Mouse (Mus musculus) urinary bladder, postnatal 36 days (tissue): ENCODE measurements at regions not wholly inside any gene's neighbourhood (a gene's known extent, or its start where the extent isn't known, plus 50 kb on each side); places are given as distances from the start of the nearest gene placed in this dataset.
A peak's percentile ranks its signal among the peaks of the same experiment; 100 is the strongest.

ENCODE experiments used
- DNase-seq, 2 experiments: peaks; one replicate each; pipeline ENCODE4 v3.0.0; 2022; ENCODE audit warnings: low spot score in 2 of 2, mixed read lengths in 1 of 2

DNA sequence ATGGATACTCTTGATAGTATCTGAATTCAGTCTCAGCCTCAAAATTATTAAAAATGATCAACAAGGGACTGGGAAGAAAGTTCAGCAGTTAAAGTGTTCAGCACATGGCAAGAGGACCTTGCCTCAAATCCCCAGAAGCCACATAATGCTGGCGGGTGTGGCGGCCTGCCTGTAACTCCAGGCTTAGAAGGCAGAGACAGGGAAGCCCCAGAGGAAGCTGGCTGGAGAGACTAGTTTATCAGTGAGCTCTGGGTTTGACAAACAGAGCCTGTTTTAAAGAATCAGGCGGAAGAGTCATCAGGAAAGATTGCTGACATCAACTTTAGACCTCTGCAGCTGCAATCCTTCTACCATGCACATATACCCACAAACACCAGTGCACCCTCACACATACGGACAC lies 52.1 kb upstream of the Fyn start:
- peak in 1 of 2 experiments; percentile 13 for DNase-seq

DNA sequence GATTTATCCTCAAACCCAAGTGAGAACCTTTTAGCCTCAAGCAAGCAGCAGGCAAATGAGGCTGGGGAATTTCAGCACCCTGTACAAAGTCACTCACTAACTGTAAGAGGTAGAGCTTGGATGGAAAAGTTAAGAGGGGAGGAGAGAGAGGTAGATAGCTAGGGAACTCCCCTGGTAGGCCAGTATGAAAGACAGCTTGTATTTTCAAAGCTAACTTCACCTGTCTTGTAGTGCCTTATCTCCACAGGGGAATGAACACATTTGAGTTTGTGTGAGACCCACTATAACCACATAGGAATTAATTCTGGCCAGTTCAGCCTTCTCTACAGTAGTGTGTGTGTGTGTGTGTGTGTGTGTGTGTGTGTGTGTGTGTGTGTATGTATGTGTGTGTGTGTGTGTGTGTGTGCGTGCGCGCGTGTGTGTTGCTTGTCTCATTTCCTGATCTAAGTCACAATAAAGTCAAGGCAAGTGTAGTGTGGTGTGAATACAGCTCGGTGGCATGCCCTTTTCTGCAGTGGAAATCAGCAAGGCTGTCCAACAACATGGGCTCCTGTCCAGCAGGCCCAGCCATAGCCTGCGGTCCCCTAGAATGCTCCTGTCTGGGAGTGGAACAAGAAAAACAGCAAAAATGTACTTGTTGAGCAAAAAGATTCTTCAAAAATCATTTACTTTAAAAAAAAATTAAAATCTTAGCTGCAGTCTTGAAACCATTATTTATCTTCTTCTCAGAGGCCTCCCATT lies 53.1 kb upstream of the Fyn start:
- DNase-seq: no peak

DNA sequence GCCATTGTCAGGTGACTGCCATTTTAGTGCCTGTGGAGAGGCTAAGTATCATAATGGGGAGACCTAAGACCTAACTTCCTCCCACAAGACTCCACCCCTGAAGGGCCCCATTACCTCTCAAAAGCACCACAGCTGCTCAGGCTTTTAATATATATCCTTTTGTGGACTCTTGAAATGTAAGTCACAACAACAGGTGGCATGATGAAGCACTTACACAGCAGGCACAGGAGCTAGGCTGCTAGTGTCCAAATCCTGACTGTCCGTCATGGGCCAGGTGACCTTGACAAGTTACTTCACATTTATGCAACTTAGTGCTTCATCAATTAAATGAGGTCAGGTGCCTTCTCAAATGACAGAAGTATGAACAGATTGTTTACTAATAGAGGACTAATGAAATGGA lies 57.2 kb upstream of the Fyn start:
- DNase-seq: no peak

DNA sequence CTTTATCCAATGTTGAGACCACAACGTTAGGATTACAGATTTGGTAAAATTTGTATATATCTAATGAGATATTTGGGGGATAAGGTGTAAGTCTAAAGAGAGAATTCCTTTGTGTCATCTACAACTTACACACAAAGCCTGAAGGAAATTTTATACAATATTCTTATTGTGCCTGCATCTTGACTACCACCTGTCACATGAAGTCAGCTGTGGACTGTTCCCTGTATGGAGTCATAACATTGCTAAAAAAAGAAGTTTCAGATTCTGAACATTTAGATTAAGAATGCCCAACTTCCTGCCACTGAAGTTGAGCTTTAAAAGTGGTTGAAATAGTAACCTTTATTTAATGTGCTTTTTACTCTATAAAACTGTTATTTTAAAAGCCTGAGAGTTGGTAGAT lies 60.1 kb upstream of the Fyn start:
- DNase-seq: no peak

DNA sequence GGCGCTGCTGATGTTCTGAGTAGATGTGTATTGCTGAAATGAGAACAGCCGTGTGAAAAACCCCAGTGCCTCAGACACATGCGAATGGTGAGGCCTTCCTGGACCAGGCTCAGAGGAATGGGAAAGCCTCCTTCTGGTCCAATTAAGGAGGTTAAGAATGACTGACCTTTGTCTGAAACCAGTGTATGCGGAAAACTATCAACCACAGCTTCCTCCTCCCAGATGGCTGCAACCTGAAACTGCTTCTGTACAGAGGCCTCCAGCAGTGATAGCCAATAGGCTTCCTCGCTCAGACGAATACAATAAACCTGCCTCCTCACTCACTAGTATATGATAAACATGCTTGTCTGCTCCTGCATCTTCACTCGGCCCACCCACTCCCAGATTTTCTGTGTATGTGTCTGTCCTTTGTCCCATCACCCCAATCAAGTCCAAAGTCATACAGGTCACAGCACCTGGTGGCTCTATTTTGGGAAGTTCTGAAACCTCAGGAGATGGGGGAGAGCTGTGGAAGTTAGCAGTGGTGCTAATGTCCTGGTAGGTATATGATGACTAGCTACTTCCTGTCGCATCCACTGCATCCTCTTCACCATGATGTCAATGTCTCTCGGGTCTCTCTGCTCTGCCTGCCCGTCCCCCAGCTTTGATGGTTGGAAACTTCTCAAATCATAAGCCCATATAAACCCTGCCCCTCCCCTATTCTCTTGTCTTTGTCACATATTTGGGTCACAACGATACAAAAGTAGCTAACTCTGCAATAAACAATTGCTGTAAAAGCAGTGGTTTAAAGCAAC lies 75.8 kb upstream of the Fyn start:
- DNase-seq: no peak

DNA sequence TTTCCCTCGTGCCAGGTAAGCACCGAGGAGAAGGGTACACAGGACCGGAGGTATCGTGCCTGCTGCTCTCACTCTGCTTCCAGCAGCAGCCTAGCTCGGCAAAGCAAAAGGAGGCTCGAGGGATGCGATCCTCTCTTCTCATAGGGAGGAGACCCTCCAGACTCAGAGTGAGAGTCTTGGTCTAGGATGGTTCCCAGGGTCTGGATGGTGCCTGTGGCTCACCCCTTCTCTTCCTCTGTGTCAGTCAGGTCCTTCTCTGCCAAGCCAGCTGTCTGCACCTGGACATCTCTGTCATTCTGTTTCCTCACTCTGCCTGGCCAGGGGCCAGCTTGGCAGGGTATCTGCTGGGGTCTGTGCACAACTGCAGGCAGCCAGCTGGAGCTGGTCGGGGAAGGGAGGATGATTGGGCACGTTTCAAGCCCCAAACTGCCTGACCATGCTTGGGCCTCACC lies 76.9 kb upstream of the Fyn start:
- DNase-seq: no peak

DNA sequence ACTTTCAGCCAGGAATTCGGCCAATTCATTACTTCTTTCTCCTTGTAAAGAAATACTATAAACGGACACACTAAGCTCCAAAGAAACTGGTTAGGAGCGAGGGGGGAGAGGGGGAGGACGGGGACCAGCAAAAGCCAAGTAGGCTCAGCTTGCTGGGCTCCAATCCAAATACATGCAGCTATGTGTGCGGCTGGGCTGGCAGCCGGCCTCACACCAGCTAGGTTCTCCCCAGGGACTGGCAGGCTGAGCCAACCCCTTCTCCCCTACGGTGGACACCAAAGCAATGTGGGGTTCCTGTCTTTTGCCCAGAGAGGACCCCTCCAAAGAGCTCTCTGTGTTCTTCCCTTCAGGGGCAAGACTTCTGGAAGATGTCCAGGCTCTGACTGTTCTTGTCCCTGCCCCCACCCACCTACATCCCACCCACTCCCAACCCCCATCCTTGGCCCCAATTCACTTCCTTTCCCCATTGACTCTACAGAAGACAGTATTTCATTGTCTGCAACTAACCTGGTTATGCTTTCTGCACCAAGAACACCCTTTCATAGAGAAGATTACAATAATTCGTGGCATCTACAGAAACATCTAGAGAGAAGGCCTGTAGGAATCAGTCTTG lies 77.4 kb upstream of the Fyn start:
- DNase-seq: peak; percentile 5 to 55

DNA sequence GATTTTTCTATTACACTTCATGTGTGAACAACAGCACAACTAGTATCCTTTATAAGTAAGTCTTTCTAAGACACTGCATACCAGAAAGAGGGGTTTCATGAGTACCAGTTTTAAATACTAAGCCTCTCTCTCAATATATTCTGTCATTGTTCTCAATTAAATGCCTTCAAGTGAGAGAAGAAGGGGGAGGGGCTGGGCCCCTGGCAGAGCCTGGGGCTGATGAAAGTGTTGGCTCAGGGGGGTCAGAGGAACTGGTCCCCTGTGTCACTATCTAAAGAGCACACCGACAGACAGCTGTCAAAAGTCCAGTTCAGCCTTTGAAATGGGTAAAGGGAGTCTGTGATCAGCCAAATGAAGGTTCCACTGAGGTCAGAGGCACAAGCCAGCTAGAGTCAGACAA lies 78.4 kb upstream of the Fyn start:
- DNase-seq: no peak

DNA sequence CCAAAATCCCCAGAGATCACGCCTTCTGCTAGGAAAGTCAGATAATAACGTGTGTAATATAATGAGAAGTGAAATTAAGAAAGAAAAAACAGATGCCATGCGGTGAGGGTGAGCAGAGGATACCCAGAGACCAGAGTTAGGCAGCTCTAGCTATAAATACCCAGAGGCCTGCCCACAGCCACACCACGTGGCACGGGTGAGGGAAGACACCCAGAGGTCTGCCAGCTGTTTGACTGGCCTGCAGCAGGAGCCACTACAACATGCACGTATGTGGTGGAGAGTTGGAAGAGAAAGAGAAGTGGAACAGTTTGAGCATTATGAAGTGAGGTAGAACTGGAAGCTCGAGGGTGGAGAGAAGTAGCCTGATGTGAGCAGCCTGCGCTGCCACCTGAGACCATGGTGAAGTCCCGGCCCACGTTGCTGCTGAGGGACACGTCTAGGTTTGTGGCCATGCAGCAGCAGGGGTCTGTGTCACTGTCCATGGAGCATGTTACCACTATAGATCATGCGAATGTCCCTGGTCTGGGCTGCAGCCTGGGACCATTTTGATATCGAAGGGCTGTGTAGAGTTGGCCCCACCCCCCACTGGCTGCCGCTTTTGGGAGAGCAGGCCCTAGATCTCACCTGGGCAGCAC lies 88.2 kb upstream of the Fyn start:
- DNase-seq: no peak

DNA sequence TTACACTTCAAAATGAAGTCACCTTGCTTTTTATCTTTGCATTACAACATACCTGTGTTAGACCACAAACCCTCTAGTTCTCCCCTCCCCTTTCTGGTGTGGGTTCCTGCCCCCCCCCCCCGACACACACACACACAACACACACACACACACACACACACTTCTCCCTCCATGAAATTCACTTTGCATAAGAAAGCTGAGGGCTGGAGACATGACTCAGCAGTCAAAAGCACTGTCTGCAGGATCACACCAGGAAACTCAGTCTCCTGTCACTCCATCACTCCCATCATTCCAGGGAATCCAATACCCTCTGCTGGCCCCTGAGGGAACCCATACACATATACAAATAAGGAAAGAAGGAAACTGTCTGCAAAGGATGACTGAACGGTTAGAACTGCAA lies 94.5 kb upstream of the Fyn start:
- DNase-seq: no peak

DNA sequence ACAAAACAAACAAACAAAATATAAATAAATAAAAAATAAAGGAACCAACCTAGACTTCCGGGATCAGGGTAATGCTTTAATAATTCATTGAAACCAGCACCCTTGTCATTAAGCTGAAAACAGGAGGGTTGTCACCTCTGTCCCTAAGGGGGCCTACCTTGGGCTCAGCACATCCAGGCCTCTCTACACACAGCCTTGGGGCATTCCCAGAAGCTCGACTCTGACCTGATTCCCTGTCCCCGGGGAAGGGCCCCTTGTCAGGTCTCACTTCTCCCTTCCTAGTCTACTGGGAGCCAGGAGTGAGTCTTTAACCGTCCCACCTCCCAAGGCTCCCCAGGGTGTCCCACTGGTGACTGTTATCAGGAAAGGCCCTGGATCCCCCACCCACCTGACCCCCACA lies 95.2 kb upstream of the Fyn start:
- no peak for DNase-seq

DNA sequence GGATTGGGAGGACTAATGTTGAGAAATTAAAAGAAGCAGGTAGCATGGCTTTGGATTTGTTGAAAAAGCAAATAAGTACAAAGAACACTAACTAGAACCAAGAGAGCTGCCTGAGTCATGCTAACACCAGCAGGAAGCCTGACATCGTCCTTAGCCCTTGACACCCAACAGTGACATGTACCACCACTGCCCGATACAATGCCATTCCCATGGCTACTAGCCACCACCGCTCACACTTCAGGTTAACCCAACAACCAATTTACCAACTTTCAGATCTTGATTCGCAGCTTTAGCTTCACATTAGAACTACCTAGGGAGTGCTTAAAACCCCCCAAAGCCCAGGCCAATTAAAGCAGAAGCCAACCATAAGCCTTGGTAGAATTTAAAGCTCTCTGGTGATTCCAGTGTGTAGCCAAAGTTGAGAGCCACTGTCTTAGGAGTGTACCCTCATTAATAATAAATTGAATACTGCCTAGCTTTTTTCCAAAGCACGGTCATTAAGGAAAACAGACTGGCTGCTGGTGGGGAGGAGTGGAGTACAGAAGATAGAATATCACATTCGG lies 96.2 kb upstream of the Fyn start:
- no peak for DNase-seq

DNA sequence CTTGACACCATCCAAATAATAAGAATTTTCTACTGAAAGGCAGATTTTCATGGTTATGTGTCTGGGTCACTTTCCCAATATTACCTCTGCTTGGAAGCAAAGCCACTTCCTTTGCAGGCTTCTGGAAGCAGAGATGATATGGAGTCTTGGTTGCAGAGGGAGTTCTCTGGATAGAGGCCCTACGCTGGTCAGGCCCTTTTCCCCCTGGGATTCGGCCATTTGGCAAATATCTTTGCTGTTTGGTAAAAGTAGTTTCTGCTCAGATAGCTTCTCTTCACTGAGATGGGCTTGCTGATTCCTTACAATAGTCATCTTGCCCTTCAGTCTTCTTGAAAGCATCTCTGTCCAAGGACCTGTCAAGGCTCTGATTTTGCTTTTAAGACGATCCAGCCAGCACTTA lies 98.2 kb upstream of the Fyn start:
- no peak for DNase-seq

DNA sequence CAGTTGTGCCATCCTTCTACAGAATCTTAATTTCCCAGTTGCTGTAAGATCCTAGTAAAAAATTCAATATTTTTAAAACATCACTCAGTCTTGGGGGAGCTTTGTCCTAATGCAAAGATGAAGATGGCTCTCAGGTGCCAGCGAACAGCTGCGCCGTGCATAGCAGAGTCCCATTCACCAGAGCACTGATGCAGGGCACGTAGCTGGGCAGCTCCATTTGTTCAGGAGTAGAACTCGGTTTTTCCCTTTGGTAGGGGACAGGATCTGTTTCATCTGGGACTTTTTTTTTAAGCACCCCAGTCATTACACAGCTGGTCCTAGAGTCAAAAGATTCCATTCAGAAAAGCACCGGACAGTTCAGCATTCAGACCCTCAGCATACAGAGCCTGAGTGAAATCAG lies 101.4 kb upstream of the Fyn start:
- DNase-seq: no peak

DNA sequence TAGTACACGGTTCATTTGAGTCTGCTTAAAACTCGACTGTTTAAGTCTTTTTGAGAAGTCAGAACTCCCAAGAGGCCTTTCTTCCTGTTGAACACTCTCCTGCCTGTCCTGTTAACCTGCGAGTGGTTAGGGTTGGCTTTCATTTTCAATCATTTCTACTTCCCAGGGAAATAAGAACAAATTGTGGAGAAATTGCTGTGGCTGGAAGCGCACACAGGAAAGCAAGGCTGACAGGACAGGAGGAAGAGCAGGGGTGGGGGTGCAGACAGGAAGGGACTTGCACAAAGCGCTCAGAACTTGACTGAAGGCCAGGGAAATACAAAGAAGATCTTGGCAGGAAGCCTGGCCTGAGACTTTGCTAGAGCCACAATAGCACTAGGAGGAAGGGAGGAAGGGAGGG lies 102.2 kb upstream of the Fyn start:
- peak; percentile 33 to 68 for DNase-seq

DNA sequence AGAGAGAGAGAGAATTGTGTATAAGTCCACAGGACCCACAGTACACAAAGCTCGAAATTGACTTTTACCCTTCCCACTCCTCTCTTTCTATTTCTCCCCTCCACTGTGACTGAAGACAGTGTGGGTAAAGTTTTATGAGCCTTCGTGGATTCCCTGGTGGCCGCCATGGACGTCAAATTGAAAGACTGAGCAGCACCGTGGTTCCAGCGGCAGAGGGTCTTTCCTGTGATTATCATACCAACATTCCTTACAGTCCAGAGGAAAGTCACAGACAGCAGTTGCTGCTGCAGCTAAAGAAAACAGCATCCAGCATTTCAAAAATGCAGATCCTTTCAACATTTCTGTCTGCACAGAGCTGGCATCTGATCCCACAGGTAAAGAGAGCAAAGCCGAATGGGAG lies 98.9 kb upstream of the Ccn6 start:
- DNase-seq: no peak

DNA sequence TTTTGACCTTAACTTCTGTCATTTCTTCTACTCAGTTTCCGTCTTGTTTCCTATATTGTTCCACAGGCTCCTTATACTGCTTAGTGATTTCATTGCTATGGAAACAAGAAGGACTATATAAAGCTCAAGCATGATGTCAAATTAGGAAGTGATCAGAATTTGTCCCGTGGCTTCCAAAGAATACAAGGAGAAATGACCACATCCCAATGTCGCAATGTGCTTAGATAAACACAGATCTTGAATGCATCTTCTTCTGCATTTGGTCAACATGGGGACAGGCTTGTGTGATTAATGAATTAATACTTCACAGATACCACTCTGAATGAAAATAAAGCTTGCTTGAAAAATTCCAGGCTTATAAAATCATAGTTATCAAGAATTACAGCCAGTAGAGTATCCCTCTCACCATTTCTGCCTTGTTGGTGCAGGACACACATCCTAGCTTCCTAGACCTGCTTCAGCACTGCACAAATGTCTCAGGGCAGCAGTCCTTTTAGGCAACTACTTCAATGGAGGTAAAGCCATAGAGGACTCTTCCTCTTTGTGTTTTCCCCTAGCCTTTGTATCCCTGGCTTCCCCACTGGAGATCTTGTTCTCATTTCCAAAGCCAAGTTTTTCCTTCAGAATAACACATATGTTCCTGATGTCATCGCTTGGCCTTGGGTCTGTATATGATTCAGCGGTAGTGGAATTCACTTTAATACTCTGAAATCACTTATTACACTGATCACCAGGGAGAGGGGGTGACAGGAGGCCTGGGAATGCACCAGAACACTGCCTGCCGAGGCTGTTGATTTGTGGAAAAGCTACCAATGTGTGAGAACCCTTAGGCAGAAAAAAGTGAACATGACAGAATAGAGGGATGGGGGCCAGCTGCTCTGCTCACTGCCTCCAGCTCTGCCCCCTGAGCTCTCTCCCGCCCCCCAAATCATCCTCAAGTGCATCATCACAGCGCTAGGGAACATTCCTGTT lies 97.9 kb upstream of the Ccn6 start:
- DNase-seq: no peak

DNA sequence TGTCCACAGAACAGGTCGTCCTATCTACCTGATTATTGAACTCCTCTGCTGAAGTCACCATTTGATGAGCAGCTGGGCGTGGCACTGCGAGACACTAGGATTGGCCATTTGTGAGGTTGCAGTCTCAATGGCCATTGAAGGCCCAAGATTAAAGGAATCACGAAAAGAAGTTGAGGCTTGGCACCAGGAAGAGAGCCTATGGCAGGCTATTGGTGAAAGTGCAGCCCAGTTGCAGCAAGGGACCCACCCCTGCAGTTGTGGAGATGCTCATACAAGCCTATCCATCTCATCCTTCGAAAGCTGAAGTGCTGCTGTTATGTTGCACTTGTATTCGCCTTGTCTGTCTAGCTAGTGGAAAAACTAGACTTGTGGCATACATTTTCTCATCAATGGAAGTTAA lies 96.5 kb upstream of the Ccn6 start:
- DNase-seq: no peak

DNA sequence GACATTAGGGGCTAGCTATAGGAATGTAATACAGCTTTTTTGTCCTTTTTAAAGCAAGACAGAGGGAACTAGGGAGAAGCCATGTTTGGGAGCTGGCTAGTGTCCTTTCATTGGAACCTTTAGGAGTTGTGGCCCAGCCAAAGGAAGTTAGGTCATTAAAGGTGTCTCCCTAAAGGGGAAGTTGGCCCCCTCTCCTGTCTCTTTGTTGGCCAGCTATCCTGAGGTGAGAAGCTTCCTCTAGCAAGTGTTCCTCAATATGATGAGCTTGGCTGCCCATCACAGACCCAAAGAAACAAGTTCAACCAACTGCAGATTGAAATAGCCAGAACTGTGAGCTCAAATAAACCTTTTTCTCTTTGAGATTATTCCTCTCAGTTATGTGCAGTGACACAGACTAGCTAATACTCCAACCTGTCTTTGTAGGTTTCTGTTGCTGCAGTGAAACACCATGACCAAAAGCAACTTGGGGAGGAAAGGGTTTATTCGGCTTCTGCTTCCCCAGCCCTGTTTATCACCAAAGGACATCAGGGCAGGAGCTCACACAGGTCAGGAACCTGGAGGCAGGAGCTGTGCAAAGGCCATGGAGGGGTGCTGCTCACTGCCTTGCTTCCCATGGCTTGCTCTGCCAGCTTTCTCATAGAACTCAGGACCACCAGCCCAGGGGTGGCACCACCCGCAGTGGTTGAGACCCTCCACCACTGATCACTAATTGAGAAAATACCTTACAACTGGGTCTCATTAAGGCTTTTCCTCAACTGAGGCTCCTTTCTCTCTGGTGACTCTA lies 94.0 kb upstream of the Ccn6 start:
- DNase-seq: no peak

DNA sequence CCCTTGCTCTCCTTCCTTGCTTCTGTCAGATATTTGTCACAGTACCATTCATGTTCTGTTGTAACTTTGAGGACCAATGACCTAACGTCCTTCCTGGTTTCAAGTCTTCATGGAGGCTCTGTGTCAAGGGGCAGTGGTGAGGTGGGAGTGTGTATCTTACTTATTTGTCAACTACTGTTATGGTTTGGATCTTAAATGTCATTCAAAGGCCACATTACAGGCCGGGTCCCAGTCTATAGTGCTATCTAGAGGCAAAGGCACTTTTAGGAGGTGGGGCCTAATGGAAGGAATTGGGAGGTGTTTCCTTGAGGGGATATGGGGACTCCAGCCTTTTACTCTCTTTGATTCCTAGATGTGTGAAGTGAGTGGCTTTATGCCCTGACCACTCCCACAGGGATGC lies 91.0 kb upstream of the Ccn6 start:
- DNase-seq: no peak
